Mouse (Mus musculus) midbrain, embryonic 10.5 days (tissue): ENCODE data around the gene Kyat3. TPM values are rescaled to one million over a fixed set of nuclear protein-coding genes. Genes with fewer than 3 reads are reported as not detected.
"Not testable (repeated sequence)": the region's sequence is repeated elsewhere in the genome, so short reads cannot be mapped to it uniquely, and the experiment has no call there.

Source experiments
- DNase-seq: peaks from one replicate; pipeline ENCODE4 v3.0.0-alpha.2; 2017; ENCODE audit warnings: low spot score
- H3K27ac ChIP-seq: fragments of 300-500 bp; sonication (generic); replicated peaks from 2 replicates; pipeline ENCODE4 v1.5.1; 2016; ENCODE audit warnings: mild to moderate bottlenecking
- H3K27me3 ChIP-seq: fragments of 300-500 bp; sonication (generic); 2 replicates; pipeline ENCODE4 v1.6.1; 2016; ENCODE audit warnings: low read depth, mild to moderate bottlenecking; ENCODE audit not compliant: poor library complexity, severe bottlenecking
- H3K36me3 ChIP-seq: fragments of 300-500 bp; sonication (generic); 2 replicates; pipeline ENCODE4 v1.6.1; 2016; ENCODE audit warnings: mild to moderate bottlenecking, moderate library complexity
- H3K4me1 ChIP-seq: fragments of 300-500 bp; sonication (generic); 2 replicates; pipeline ENCODE4 v1.6.1; 2016
- H3K4me3 ChIP-seq: fragments of 300-500 bp; sonication (generic); 2 replicates; pipeline ENCODE4 v1.5.1; 2016; ENCODE audit warnings: mild to moderate bottlenecking, moderate library complexity
- H3K9me3 ChIP-seq: fragments of 300-500 bp; sonication (generic); replicated peaks from 2 replicates; pipeline ENCODE4 v1.6.1; 2016; ENCODE audit warnings: mild to moderate bottlenecking
- WGBS: fragments of 180-500 bp; shearing (Covaris S2); methylation state at CpG from one replicate; pipeline ENCODE4 v1.1.7; 2016; 5-methylcytosine and 5-hydroxymethylcytosine counted together
- polyA plus RNA-seq: library from polyadenylated mRNA; unstranded; fragments of >200 nt; fragmentation: Nextera tagmentation; extraction: Ambion mirVana; gene quantifications from 2 replicates; pipeline ENCODE4 v1.2.1, GENCODE M21; 2016

Kyat3 gene
- 8.4 and 8.7 TPM in 2 replicates for polyA plus RNA-seq

GRCm38 (mm10) chr3:142700442-142701322 lies at the start of gene Kyat3:
Gene Kyat3 (plus strand): TSS chr3:142701051.
- Histone ChIP-seq H3K27ac (peak within 1 kb of the TSS; percentile 80), H3K4me3 (peak within 1 kb of the TSS; percentile 65), H3K9me3 (no peaks in the 10 kb centered on the region), H3K27me3 (peaks cover 27% of the 10 kb centered on the region), H3K4me1 (peaks cover 15% of the 10 kb centered on the region), H3K36me3 (no peaks in the 10 kb centered on the region)
- peak; percentile 93 for DNase-seq
- WGBS, result under 1% methylated on average over 48 of the region's 48 CpGs

DNA sequence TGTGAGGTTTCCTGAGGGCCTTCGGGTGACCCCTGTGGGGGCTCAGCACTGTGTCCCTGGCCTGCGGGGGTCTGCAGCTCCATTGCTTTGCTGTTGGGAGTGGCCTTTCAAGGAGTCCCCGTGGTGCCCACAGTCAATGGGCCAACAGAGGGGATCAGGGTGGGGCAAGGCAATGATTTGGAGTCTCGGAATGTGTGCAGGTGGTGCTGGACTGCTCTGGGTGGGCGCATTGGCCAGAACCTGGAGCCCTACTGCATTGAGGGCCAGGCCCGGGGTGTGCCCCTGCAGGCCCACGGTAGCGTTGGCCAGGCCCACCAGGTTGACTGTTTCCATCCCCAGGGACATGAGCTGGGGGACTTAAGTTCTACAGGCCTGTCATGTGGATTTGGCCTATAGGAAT lies 36.1 kb upstream of the Kyat3 start:
- Histone ChIP-seq H3K36me3 (no peaks in the 10 kb centered on the region), H3K4me3 (no peak overlapping the region), H3K4me1 (no peaks in the 10 kb centered on the region), H3K9me3 (peaks cover 11% of the 10 kb centered on the region), H3K27ac (no peak overlapping the region), H3K27me3 (no peaks in the 10 kb centered on the region)
- WGBS, result 90% methylated on average over 8 of the region's 8 CpGs
- no peak for DNase-seq

- no peaks in the 10 kb centered on the region for H3K4me1 ChIP-seq
- H3K4me3 ChIP-seq, result no peak overlapping the region
- H3K36me3 ChIP-seq, result no peaks in the 10 kb centered on the region
- H3K9me3 ChIP-seq, result no peaks in the 10 kb centered on the region
- DNase-seq, result no peak
- H3K27me3 ChIP-seq, result no peaks in the 10 kb centered on the region
- WGBS, result 72% methylated on average over 1 of the region's 1 CpGs
- no peak overlapping the region for H3K27ac ChIP-seq
Observed at GRCm38 (mm10) chr3:142674607-142675006, 26.2 kb upstream of the Kyat3 start.

DNA sequence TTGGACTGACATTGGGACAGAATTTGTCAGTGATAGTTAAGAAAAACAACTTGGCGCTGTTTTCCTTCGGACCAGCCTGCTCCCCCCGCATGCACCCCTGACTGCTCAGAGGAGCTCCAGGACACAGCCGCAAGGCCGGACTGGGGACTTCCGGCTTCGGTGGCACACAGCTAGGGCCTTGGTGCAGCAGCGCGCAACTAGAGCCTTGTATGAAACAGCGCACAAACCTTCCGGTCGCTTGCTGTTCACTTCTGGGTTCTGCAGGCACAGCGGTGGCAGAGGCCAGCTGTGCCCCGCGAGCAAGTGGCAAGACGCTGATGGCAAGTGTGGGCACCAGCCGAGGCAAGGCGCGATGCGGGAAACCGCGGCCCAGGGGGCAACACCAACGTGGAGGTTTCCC lies 12.9 kb upstream of the Kyat3 start:
- Histone ChIP-seq H3K9me3 (peaks cover 11% of the 10 kb centered on the region), H3K4me1 (no peaks in the 10 kb centered on the region), H3K36me3 (no peaks in the 10 kb centered on the region), H3K4me3 (no peak overlapping the region), H3K27me3 (no peaks in the 10 kb centered on the region), H3K27ac (no peak overlapping the region)
- DNase-seq, result no peak
- 68% methylated on average over 23 of the region's 23 CpGs for WGBS

- H3K27ac ChIP-seq, result no peak overlapping the region
- WGBS, result 46% methylated on average over 13 of the region's 13 CpGs
- H3K4me3 ChIP-seq, result no peak overlapping the region
- H3K9me3 ChIP-seq, result peaks cover 14% of the 10 kb centered on the region
- no peaks in the 10 kb centered on the region for H3K36me3 ChIP-seq
- H3K4me1 ChIP-seq, result no peaks in the 10 kb centered on the region
- no peak for DNase-seq
- H3K27me3 ChIP-seq, result no peaks in the 10 kb centered on the region
Observed at GRCm38 (mm10) chr3:142688353-142688752, 12.5 kb upstream of the Kyat3 start.

DNA sequence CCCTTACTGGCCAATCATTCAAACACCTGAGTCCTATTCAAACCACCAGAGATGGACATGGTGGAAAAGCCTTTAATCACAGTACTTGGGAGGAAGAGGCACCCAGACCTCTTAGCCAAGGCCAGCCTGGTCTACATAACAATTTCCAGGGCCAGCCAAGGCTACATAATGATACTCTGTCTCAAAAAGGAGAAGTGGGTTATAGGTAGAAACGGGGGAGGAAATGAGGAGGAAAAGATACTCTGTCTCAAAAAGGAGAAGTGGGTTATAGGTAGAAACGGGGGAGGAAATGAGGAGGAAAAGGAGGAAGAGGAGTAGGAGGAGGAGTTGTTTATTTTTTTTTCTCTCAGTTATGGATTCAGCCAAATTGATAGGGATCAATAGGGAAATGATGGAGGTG lies 4.3 kb upstream of the Kyat3 start:
- Histone ChIP-seq H3K27ac (no peak overlapping the region), H3K36me3 (no peaks in the 10 kb centered on the region), H3K4me3 (no peak overlapping the region), H3K27me3 (peaks cover 14% of the 10 kb centered on the region), H3K9me3 (peaks cover 10% of the 10 kb centered on the region; the same call in 1 of the 2 replicates), H3K4me1 (peaks cover 11% of the 10 kb centered on the region)
- DNase-seq, result no peak
- 82% methylated on average over 2 of the region's 2 CpGs for WGBS

DNA sequence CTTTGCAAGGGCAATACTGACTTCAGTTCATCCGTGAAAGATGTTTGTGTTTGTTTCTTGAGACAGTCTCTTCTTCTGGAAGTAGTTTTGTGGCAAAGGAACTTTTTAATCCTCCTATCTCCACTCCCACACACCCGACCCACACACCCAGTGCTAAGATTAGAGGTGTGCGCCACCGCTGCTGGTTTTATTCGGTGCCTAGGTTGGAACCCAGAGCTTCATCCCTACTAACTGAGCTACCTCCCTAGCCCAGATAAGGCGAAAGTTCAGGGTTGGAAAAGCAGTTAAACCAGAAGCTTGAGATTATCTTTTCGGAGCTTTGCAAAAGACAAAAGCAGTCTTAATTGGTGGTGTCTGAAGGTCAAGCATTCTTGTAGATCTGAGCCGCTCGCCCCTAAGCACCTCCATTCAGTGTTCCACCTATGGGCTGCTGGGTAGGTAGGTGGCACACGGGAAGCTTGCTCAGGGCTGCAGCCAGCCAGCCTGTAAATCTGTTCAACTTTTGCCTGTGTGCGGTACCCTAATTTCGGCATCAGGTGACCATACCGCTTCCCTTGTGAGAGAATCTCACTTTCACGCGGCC lies 647 bp downstream of the Kyat3 start:
- peak overlapping the region; percentile 80 for H3K27ac ChIP-seq
- H3K9me3 ChIP-seq, result no peaks in the 10 kb centered on the region
- no peak for DNase-seq
- H3K4me1 ChIP-seq, result peaks cover 15% of the 10 kb centered on the region
- peak overlapping the region; percentile 65 for H3K4me3 ChIP-seq
- H3K36me3 ChIP-seq, result no peaks in the 10 kb centered on the region
- peaks cover 27% of the 10 kb centered on the region for H3K27me3 ChIP-seq
- WGBS, result 31% methylated on average over 15 of the region's 15 CpGs

DNA sequence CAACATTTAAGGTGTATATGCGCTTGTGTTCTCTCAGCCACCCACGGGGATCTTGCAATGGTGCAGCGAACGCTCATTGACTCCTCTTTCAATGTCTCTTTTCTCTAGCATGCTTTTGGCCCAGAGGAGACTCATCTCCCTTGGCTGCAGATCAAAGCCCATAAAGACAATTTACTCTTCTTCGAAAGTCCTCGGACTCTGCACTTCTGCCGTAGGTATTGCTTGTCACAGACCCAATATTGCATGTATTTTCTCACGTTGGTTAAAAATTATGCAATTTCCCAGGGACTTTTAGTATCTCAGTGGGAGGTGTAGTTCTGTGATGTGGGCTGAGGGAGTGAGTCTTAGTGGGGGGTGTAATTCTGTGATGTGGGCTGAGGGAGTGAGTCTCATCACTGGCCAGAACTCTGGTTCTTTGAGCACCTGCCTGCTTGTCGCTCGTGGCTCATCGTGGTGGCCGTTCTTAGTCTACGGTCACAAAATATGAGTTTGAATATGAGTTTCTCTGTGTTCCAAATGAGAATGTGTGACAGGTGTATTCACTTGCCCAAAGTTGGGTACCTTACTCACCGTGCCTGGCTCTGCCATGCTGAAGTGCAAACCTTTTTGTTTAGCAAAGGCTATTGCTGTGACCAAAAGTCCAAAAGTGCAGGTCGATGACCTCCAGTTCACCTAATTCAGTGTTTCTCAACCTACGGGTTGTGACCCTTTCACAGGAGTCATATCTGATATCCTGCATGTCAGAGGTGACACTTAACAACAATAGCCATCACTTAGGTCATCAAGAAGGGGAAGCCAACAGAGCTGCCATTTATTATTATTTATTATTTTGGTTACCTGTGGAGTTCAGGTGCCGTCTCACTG lies 6.0 kb downstream of the Kyat3 start:
- Histone ChIP-seq H3K4me3 (no peak overlapping the region), H3K36me3 (no peaks in the 10 kb centered on the region), H3K27me3 (peaks cover 10% of the 10 kb centered on the region), H3K4me1 (peaks cover under 1% of the 10 kb centered on the region; the same call in 1 of the 2 replicates), H3K9me3 (no peaks in the 10 kb centered on the region), H3K27ac (no peak overlapping the region)
- 93% methylated on average over 17 of the region's 17 CpGs for WGBS
- DNase-seq, result no peak

DNA sequence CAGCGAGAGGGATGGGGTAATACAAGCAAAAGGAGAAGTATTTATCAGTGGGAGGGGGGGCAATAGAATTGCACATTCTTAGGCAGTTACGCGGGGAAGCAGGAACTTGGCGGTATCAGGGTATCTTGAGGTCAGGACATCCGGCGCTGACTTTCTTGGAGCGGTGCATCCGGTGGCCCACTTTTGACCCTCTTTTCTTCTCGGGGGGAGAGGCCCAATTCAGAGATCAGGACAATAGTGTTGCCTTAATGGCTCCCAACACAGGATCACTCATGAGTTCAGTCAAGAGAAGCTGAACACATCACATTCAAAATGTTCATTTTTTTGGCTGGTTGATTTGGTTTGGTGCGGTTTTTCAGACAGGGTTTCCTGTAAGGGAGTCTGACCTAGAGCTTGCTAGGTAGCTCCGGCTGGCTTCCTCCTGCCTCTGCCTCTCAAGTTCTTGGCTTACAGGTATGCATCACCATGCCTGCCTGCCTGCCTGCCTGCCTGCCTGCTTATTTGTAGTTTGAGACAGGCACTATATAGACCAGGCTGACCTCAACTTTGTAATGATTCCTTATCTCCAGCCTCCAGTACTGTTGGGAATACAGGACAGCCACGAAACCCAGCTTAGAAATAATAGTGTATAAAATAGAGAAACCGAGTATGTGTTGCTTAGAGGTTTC lies 7.5 kb downstream of the Kyat3 start:
- not testable (repeated sequence) for H3K4me3 ChIP-seq, H3K4me1 ChIP-seq, H3K27ac ChIP-seq, DNase-seq, H3K36me3 ChIP-seq, H3K9me3 ChIP-seq, H3K27me3 ChIP-seq
- 80% methylated on average over 13 of the region's 13 CpGs for WGBS

DNA sequence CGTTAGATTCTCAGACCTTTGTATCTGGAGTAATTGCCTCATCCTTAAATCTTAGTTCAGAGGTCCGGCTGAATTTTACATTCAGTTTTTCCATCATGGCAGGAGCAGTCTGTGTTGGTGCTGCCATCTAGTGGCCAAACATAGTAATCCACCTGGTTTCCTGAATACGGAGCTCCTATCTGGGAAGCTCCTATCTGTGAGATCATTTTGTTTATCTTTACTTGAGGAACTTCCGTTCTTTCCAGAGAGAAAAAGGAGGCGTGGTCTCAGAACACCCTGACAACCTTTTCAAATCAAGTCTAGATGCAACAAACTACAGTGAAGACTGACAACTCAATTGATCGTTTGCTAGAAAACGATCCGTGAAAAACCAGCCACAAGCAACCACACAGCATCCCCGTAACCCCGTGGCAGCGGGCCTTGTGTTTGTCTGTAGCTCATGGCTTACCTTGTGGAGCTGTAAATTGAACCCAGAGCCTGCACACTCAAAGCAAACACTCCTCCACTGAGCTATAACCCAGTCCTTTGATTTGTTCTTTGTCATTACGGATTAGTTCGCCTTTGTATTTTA lies 8.1 kb downstream of the Kyat3 start:
- Histone ChIP-seq H3K36me3 (0 out of 2 replicates have a peak, but pooled peaks cover under 1% of the 10 kb centered on the region), H3K4me1 (no peaks in the 10 kb centered on the region), H3K4me3 (no peak overlapping the region), H3K27me3 (no peaks in the 10 kb centered on the region), H3K27ac (no peak overlapping the region), H3K9me3 (peaks cover 5% of the 10 kb centered on the region; the same call in 1 of the 2 replicates)
- DNase-seq, result peak; percentile 67
- WGBS, result 53% methylated on average over 13 of the region's 13 CpGs

- H3K27ac ChIP-seq, result no peak overlapping the region
Observed at GRCm38 (mm10) chr3:142710360-142711007, 9.6 kb downstream of the Kyat3 start.

More at GRCm38 (mm10) chr3:142710360-142711007, 9.6 kb downstream of the Kyat3 start:
- peaks cover 6% of the 10 kb centered on the region for H3K36me3 ChIP-seq
- no peaks in the 10 kb centered on the region for H3K4me1 ChIP-seq
- whole genome bisulfite sequencing, result 29% methylated on average over 10 of the region's 10 CpGs
- DNase-seq, result peak; percentile 43
- no peak overlapping the region for H3K4me3 ChIP-seq
- H3K9me3 ChIP-seq, result peaks cover 5% of the 10 kb centered on the region; the same call in 1 of the 2 replicates
- H3K27me3 ChIP-seq, result no peaks in the 10 kb centered on the region
